Mouse (Mus musculus): Measurements from ENCODE around the gene Myo15b.

DNA sequence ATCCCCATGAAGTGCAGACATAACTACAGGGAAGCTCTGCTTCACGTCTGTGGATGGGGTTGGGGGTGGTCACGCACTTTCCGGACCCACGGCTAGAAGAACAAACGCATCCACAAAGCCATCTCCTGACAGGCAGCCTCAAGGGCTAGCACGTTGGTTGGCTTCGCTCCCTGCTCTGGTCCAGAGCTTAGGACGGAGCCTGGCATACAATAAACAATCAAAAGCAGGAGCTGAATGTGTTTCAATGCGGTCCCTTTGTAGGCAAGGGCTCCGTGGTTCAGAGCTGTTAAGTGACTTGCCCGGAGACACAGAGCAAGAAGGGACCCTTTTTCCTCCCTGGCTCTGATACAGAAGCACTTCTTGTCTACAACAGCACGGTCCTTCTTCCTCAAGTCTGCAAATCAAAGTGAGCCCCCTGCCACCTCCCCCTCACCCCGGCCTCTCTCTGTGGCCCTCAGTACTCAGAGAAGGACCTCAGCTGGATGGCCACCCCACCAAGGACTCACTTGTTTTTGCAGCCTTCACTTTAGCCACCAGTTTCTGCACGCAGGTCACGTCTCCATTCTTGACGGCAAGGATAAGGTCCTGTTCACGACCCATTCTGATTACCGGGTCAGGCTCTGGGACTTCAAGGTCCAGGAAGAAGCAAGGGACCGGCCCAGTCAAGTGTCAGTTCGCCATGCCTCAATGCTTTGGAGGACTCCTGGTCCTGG is 46.7 kb upstream of the Myo15b start:
- TF ChIP-seq CTCF (conservative IDR thresholded peaks at IDR 0.05; ENCODE audit: low read length) (no peak), POU5F1 (IDR thresholded peaks at IDR 0.05; ENCODE audit: borderline replicate concordance, low read length) (no peak), NANOG (IDR thresholded peaks at IDR 0.05; ENCODE audit: borderline replicate concordance, low read length) (no peak)

Data from E14TG2a.4 (cell line).